Mouse (Mus musculus) T-cell, adult 66 days (primary cell): ENCODE measurements around the gene Smcp. TPM values are rescaled to one million over a fixed set of nuclear protein-coding genes. Genes with fewer than 3 reads are reported as not detected.

Source experiments
- total RNA-seq, 2 experiments: library from RNA; stranded (reverse); gene quantifications; 3 replicates in 1 of 2; 4 replicates in 1 of 2; pipeline ENCODE4 v1.2.4; 2023

Smcp gene
- not detected for total RNA-seq

GRCm38 (mm10) chr3:92588858-92589257 lies at the start of gene Smcp:
TSS of gene Smcp (minus strand) at chr3:92588997.

DNA sequence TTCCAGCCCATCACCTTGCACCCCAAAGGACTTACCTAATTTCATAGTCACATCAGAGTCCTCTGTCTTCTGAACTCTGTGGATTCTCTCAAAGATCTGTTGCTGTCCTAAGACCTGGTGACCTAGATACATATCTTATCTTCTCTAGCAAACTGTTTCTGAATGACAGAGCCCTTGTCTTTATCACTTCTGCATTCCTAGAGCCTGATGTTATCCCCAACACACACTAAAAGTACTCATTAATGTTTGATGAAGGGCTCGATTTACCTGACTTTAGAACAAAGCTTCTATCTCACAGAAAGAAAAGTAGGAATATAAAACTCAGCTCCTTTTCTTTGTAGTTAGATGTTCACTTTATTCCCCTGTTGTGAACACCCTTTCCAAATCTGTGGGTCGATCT lies 32.8 kb upstream of the Smcp start, which contains the start of gene Lce6a:
Gene Lce6a, minus strand, starts transcription at position 101 of the 400 bp plus-strand sequence.

DNA sequence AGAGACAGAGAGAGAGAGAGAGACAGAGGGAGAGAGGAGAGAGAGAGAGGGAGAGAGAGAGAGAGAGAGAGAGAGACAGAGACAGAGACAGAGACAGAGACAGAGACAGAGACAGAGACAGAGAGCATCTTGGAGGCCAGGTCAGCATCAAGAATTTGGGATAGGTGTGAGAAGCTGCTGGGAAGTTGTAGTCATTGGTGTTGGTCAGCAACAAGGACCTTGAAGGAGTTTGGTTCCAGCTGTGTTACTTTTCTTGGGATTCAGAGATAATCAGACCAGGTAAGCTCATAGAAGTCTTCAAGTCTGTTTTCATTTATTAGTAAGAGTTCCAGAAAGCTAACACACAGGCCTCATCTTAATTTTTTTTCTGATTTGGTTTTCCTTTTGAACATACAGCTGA lies 18.6 kb upstream of the Smcp start, which contains the start of gene 2210017I01Rik:
Gene 2210017I01Rik, minus strand, starts transcription at position 101 of the 400 bp plus-strand sequence.

GRCm38 (mm10) chr3:92573449-92574041 lies 15.3 kb downstream of the Smcp start, which contains the start of gene Ivl:
TSS of gene Ivl (minus strand) at chr3:92573735.

GRCm38 (mm10) chr3:92534411-92534810 lies 54.4 kb downstream of the Smcp start, which contains the start of gene 2310046K23Rik:
TSS of gene 2310046K23Rik (minus strand) at chr3:92534511.

Other genes with a start within 250 kb of the Smcp start
- not detected for gene Sprr2d, start 249.9 kb downstream of the Smcp start, total RNA-seq
- gene Sprr2e, start 236.9 kb downstream of the Smcp start, total RNA-seq = not detected
- not detected for gene Sprr2f, start 223.8 kb downstream of the Smcp start, total RNA-seq
- not detected for gene Sprr2h, start 203.3 kb downstream of the Smcp start, total RNA-seq
- not detected for gene Sprr2i, start 181.0 kb downstream of the Smcp start, total RNA-seq
- gene Sprr2j-ps, start 170.9 kb downstream of the Smcp start, total RNA-seq = not detected
- gene Gm9774, start 159.6 kb downstream of the Smcp start, total RNA-seq = under 1 TPM in 1 of 2 experiments, not detected in 1; 0.90 TPM
- gene Sprr2k, start 156.4 kb downstream of the Smcp start, total RNA-seq = not detected
- gene Sprr1b, start 150.2 kb downstream of the Smcp start, total RNA-seq = not detected
- gene Sprr3, start 130.3 kb downstream of the Smcp start, total RNA-seq = not detected
- gene Sprr1a, start 103.1 kb downstream of the Smcp start, total RNA-seq = not detected
- gene Sprr4, start 88.5 kb downstream of the Smcp start, total RNA-seq = not detected
- not detected for gene 2310046K23Rik, start 54.5 kb downstream of the Smcp start, total RNA-seq
- gene Ivl, start 15.3 kb downstream of the Smcp start, total RNA-seq = not detected
- not detected for gene 2210017I01Rik, start 18.5 kb upstream of the Smcp start, total RNA-seq
- not detected for gene Lce6a, start 32.7 kb upstream of the Smcp start, total RNA-seq
- gene Lce1a1, start 59.3 kb upstream of the Smcp start, total RNA-seq = not detected
- gene Lce1b, start 67.9 kb upstream of the Smcp start, total RNA-seq = not detected
- gene Lce1a2, start 81.3 kb upstream of the Smcp start, total RNA-seq = not detected
- gene Lce1c, start 90.2 kb upstream of the Smcp start, total RNA-seq = not detected
- not detected for gene Lce1d, start 98.2 kb upstream of the Smcp start, total RNA-seq
- gene Lce1e, start 120.1 kb upstream of the Smcp start, total RNA-seq = not detected
- gene Lce1f, start 131.4 kb upstream of the Smcp start, total RNA-seq = not detected
- gene Gm38119, start 150.1 kb upstream of the Smcp start, total RNA-seq = not detected
- gene Lce1g, start 163.3 kb upstream of the Smcp start, total RNA-seq = not detected
- not detected for gene Lce1h, start 176.1 kb upstream of the Smcp start, total RNA-seq
- not detected for gene Lce1i, start 189.9 kb upstream of the Smcp start, total RNA-seq
- gene Lce1j, start 201.5 kb upstream of the Smcp start, total RNA-seq = not detected
- not detected for gene Lce1k, start 218.9 kb upstream of the Smcp start, total RNA-seq
- gene Kprp, start 238.2 kb upstream of the Smcp start, total RNA-seq = not detected